Mouse (Mus musculus) testis, adult 2 months (tissue): Measurements from ENCODE around the gene Cnot6.

ENCODE experiments used
- CTCF ChIP-seq: fragments of 200-500 bp; IDR thresholded peaks from 2 replicates; pipeline ENCODE4 v1.5.1; 2012; ENCODE audit warnings: low read depth, mild to moderate bottlenecking, inconsistent platforms, low read length, moderate library complexity; ENCODE audit not compliant: control insufficient read depth, insufficient read depth, insufficient replicate concordance
- POLR2A ChIP-seq: fragments of 200-500 bp; IDR thresholded peaks from 2 replicates; pipeline ENCODE4 v1.6.1; 2012; ENCODE audit warnings: low read depth, mild to moderate bottlenecking, inconsistent platforms, low read length, moderate library complexity; ENCODE audit not compliant: control insufficient read depth

- no peak for TF ChIP-seq POLR2A
- TF ChIP-seq CTCF: peak; percentile 44; the same call in 1 of the 2 replicates
Measured at GRCm38 (mm10) chr11:49727877-49728276, 15.4 kb upstream of the Cnot6 start.
